Mouse (Mus musculus) lung, adult 2 months (tissue): ENCODE measurements at regions not wholly inside any gene's neighbourhood (a gene's known extent, or its start where the extent isn't known, plus 50 kb on each side); places are given as distances from the start of the nearest gene placed in this dataset.

Experiments
- CTCF ChIP-seq: fragments of 200-500 bp; IDR thresholded peaks from 2 replicates; pipeline ENCODE4 v1.5.1; 2011; ENCODE audit warnings: mild to moderate bottlenecking, low read length, control low read depth; ENCODE audit not compliant: insufficient read depth
- POLR2A ChIP-seq: fragments of 200-500 bp; IDR thresholded peaks from 2 replicates; pipeline ENCODE4 v1.6.1; 2011; ENCODE audit warnings: low read depth, mild to moderate bottlenecking, control low read depth, low read length, borderline replicate concordance; ENCODE audit errors: extremely low read depth

GRCm38 (mm10) chr17:7579031-7579430 lies 193.8 kb upstream of the Unc93a2 start:
- TF ChIP-seq POLR2A, result no peak
- TF ChIP-seq CTCF, result no peak
